Mouse (Mus musculus) forebrain, postnatal 0 days (tissue): ENCODE measurements around the gene Zfp526. TPM values are rescaled to one million over a fixed set of nuclear protein-coding genes. Genes with fewer than 3 reads are reported as not detected.

ENCODE experiments used
- ATAC-seq: fragments of 200-750 bp; cut with Nextera tagmentation; 2 replicates; pipeline ENCODE4 v1.8.0; 2017; ENCODE audit warnings: mild to moderate bottlenecking, moderate library complexity
- DNase-seq: peaks from one replicate; pipeline ENCODE4 v3.0.0-alpha.2; 2015
- H3K27ac ChIP-seq: fragments of 300-500 bp; sonication (generic); 2 replicates; pipeline ENCODE4 v1.5.1; 2014; ENCODE audit warnings: low read depth, mild to moderate bottlenecking, antibody characterized with exemption, low read length, moderate library complexity, mixed read lengths
- H3K27me3 ChIP-seq: fragments of 300-500 bp; sonication (generic); 2 replicates; pipeline ENCODE4 v1.6.1; 2014; ENCODE audit warnings: mild to moderate bottlenecking, low read length, mixed read lengths; ENCODE audit not compliant: insufficient read depth
- H3K36me3 ChIP-seq: fragments of 300-500 bp; sonication (generic); 2 replicates; pipeline ENCODE4 v1.6.1; 2014; ENCODE audit warnings: mild to moderate bottlenecking, moderate library complexity; ENCODE audit not compliant: insufficient read depth
- H3K4me1 ChIP-seq: fragments of 300-500 bp; sonication (generic); 2 replicates; pipeline ENCODE4 v1.6.1; 2014; ENCODE audit warnings: antibody characterized with exemption; ENCODE audit not compliant: insufficient read depth
- H3K4me2 ChIP-seq: fragments of 300-500 bp; sonication (generic); 2 replicates; pipeline ENCODE4 v1.6.1; 2014; ENCODE audit warnings: low read depth, mild to moderate bottlenecking, moderate library complexity
- H3K4me3 ChIP-seq: fragments of 300-500 bp; sonication (generic); 2 replicates; pipeline ENCODE4 v1.5.1; 2014; ENCODE audit warnings: low read depth, low read length, mixed read lengths
- H3K9ac ChIP-seq: fragments of 300-500 bp; sonication (generic); 2 replicates; pipeline ENCODE4 v1.6.1; 2014; ENCODE audit warnings: mild to moderate bottlenecking
- H3K9me3 ChIP-seq: fragments of 300-500 bp; sonication (generic); 2 replicates; pipeline ENCODE4 v1.6.1; 2016; ENCODE audit warnings: low read length
- CTCF ChIP-seq: sonication (generic); IDR thresholded peaks from 2 replicates; pipeline ENCODE4 v1.5.1; 2016; ENCODE audit warnings: antibody characterized with exemption, control low read depth, low read depth
- whole genome bisulfite sequencing: fragments of 180-500 bp; shearing (Covaris S2); extraction: QIAGEN DNeasy Blood & Tissue Kit; methylation state at CpG from one replicate; pipeline ENCODE4 v1.1.7; 2014; 5-methylcytosine and 5-hydroxymethylcytosine counted together
- polyA plus RNA-seq: library from polyadenylated mRNA; unstranded; fragments of >200 nt; fragmentation: Nextera tagmentation; extraction: Ambion mirVana; gene quantifications from 2 replicates; pipeline ENCODE4 v1.2.1, GENCODE M21; 2015
- total RNA-seq: library from RNA; depleted of rRNA; stranded (reverse); fragments of >200 nt; gene quantifications from 2 replicates; pipeline ENCODE4 v1.2.3, GENCODE M21; 2014

The Zfp526 gene
- total and polyA plus RNA-seq, 2 experiments from 2014 or later, result 0.98 to 8.3 TPM

DNA sequence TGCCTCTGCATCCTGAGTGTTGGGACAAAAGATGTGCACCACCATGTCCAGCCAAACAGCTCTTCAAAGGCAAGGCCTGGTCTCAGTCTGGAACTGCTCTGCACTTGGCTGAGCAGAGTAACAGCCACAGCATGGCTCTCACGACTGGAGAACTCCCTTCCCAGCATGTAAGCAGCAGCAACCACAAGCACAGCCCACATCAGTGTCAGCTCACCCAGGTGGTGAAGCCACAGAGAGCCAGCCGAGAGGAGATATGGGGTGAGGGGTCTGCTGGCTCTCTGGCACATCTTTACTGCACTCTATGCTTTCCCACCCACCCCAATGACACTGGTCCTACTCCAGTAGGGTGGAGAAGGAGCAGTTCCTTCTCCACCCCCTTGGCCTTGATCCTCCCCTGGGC lies 11.8 kb downstream of the Zfp526 start:
- peaks cover 71% of the 10 kb centered on the region for H3K36me3 ChIP-seq
- 86% methylated on average over 2 of the region's 2 CpGs for WGBS

DNA sequence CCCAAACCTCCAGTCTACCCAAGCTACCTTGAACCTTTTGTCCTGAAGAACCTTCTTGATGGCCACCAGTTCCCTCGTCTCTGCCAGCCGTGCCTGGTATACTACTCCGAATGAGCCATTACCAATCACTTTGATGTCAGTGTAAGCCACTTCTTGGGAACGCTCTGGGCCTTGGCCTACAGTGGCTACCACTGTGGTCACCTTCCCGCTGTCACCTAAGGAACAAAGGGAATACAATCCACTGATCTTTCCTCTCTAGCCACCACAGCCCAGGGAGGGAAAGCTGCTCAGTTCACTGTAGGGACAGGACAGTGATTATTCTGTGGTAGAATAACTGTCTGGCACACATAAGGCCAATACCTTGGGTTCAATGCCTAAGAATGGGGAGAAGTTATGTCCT lies 14.3 kb downstream of the Zfp526 start:
- H3K4me3 ChIP-seq, result no peak overlapping the region
- H3K9me3 ChIP-seq, result no peaks in the 10 kb centered on the region
- TF ChIP-seq CTCF, result no peak
- WGBS, result 85% methylated on average over 5 of the region's 5 CpGs
- peaks cover 47% of the 10 kb centered on the region for H3K36me3 ChIP-seq
- no peak overlapping the region for H3K27ac ChIP-seq
- DNase-seq, result no peak
- no peak overlapping the region for H3K4me2 ChIP-seq
- no peak overlapping the region for H3K9ac ChIP-seq
- H3K4me1 ChIP-seq, result peaks cover 11% of the 10 kb centered on the region
- H3K27me3 ChIP-seq, result no peaks in the 10 kb centered on the region
- ATAC-seq, result no peak

More for the DNA sequence above, 11.8 kb downstream of the Zfp526 start:
- no peak for TF ChIP-seq CTCF
- Histone ChIP-seq H3K4me1 (peaks cover 11% of the 10 kb centered on the region), H3K4me3 (no peak overlapping the region), H3K27me3 (no peaks in the 10 kb centered on the region), H3K9ac (no peak overlapping the region), H3K4me2 (no peak overlapping the region), H3K27ac (no peak overlapping the region), H3K9me3 (no peaks in the 10 kb centered on the region)
- ATAC-seq (no peak), DNase-seq (no peak)

DNA sequence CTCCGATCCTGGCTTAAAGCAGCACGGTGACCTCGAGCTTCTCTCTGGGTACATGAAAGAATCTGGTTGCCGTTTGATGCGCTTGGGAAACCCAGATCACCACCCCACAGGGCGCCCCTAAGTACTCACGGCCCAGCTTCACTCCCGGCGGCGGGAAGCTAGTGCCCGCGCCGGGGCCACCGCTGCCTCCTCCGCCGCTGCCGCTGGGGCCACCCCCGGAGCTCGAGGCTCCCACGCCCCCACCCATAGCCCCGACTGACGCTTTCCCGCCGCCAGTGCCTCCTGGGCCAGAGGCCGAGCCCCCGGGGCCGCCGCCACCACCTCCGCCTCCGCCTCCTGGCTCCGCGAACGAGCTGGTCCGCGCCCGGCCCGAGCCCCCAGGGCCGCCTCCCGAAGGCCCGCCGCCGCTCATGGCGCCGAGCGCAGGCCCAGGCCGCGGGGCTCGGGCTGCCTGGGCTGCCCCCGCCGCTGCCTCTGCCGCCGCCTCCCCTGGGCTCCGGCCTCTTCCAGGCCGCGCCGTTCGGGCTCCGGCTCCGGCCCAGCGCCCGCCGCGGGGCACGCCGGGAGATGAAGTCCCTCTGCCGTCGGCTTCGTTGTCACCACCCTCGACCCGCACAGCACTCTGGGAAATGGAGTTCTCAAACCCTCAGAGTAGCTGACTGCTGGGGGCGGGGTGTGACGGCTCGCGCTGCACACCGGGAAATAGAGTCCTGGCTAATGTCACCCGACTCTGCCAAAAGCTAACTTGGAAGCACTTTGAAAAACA lies 16.2 kb downstream of the Zfp526 start, which contains the start of gene Gsk3a:
Gene Gsk3a, minus strand, starts transcription at position 603 of the 766 bp plus-strand sequence.
- H3K4me2 ChIP-seq, result peak within 1 kb of the TSS; percentile 69
- no peaks in the 10 kb centered on the region for H3K9me3 ChIP-seq
- H3K27me3 ChIP-seq, result no peaks in the 10 kb centered on the region
- peak within 1 kb of the TSS; percentile 81 for H3K27ac ChIP-seq
- DNase-seq (peak; percentile 98), ATAC-seq (peak; percentile 86)
- peak within 1 kb of the TSS; percentile 76 for H3K4me3 ChIP-seq
- H3K4me1 ChIP-seq, result peaks cover 11% of the 10 kb centered on the region
- WGBS, result 0% methylated on average over 62 of the region's 76 CpGs
- TF ChIP-seq CTCF, result no peak
- peaks cover 28% of the 10 kb centered on the region for H3K36me3 ChIP-seq
- peak within 1 kb of the TSS; percentile 96 for H3K9ac ChIP-seq

DNA sequence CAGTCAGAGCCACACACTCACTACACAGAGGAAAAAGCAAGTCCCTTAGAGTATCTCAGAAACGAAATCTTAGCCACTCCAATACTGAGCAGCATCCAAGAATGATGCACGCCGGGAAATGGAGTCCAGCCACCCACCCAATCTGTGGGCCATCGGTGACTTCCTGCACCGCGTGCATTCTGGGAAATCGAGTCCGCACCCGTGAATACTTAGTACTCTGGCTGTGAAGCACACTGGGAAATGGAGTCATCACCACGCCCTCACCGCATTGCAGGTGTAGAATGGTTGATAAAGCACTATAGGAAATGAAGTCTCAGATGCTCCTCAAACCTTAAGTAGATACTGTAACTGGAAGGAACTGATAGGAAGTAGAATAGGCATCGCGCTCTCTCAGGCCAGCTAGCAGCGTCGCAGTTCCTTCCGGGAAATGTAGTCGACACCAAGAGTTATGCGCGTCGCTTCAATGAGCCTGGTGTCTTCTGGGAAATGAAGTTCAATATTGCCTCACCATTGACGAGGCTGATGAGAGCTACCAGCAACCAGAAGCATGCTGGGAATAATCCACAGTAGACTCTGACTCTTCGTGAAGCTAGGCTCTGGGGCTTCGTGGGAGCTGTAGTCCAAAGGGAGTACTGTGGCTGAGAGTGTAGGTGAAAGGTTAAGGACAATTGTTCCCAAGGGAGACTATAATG lies 16.9 kb downstream of the Zfp526 start:
- DNase-seq (peak; percentile 99), ATAC-seq (peak; percentile 89)
- Histone ChIP-seq H3K4me3 (peak overlapping the region; percentile 76), H3K27ac (peak overlapping the region; percentile 81), H3K9ac (peak overlapping the region; percentile 96), H3K4me2 (peak overlapping the region; percentile 69), H3K36me3 (peaks cover 21% of the 10 kb centered on the region), H3K4me1 (peaks cover 11% of the 10 kb centered on the region), H3K27me3 (no peaks in the 10 kb centered on the region), H3K9me3 (no peaks in the 10 kb centered on the region)
- WGBS, result under 1% methylated on average over 23 of the region's 23 CpGs
- TF ChIP-seq CTCF, result no peak; the same call in 1 of the 2 replicates

GRCm38 (mm10) chr7:25238829-25239623 lies 17.8 kb downstream of the Zfp526 start:
- Histone ChIP-seq H3K9ac (peak overlapping the region; percentile 33), H3K9me3 (no peaks in the 10 kb centered on the region), H3K36me3 (peaks cover 14% of the 10 kb centered on the region), H3K27me3 (no peaks in the 10 kb centered on the region), H3K4me3 (peak overlapping the region; percentile 76), H3K4me1 (peaks cover 11% of the 10 kb centered on the region), H3K4me2 (peak overlapping the region; percentile 69), H3K27ac (peak overlapping the region; percentile 81)
- ATAC-seq (peak; percentile 72), DNase-seq (peak; percentile 95)
- 3% methylated on average over 30 of the region's 30 CpGs for WGBS
- peak; percentile 92 for TF ChIP-seq CTCF

DNA sequence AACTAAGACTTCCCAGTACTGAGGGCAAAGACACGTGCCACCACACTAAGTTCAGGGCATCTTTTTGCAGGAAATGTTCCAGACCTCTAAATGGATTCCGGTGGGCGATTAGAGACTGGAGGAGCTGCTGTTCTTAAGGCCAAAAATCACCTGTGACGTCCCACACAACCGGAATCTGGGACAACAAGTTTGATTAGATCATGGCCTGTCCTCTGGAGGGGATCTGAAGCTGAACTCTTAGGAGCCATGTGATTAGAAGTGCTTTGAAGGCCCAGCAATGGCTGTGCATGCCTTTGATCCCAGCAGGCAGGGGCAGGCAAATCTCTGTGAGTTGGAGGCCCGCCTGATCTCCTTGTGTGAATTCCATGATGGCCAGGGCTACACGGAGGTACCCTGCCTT lies 19.4 kb downstream of the Zfp526 start:
- Histone ChIP-seq H3K9me3 (no peaks in the 10 kb centered on the region), H3K27ac (peak overlapping the region; percentile 50; the same call in 1 of the 2 replicates), H3K27me3 (no peaks in the 10 kb centered on the region), H3K4me2 (no peak overlapping the region), H3K4me3 (no peak overlapping the region), H3K4me1 (peaks cover 12% of the 10 kb centered on the region), H3K36me3 (peaks cover 11% of the 10 kb centered on the region; the same call in 1 of the 2 replicates), H3K9ac (0 out of 2 replicates have a peak overlapping the region, but pooled peaks have one; percentile 18)
- WGBS, result 76% methylated on average over 7 of the region's 7 CpGs
- no peak for DNase-seq
- ATAC-seq, result no peak
- TF ChIP-seq CTCF, result no peak
